Mouse (Mus musculus): ENCODE data around the gene Ankrd12. TPM values are rescaled to one million over a fixed set of nuclear protein-coding genes. Genes with fewer than 3 reads are reported as not detected.
"Not testable (repeated sequence)": the region's sequence is repeated elsewhere in the genome, so short reads cannot be mapped to it uniquely, and the experiment has no call there.

The Ankrd12 gene
- total RNA-seq, 2 experiments from 2014 or later: 9.7 to 13.7 TPM

- no peak for DNase-seq
Observed at GRCm38 (mm10) chr17:66084486-66084885, 7.6 kb upstream of the Ankrd12 start.

- no peak for DNase-seq
Observed at GRCm38 (mm10) chr17:66077437-66077850, 555 bp upstream of the Ankrd12 start.

- peak; percentile 22 for DNase-seq
Observed at GRCm38 (mm10) chr17:66076174-66076927, 538 bp downstream of the Ankrd12 start.

GRCm38 (mm10) chr17:66075827-66076173 is 1.1 kb downstream of the Ankrd12 start:
- no peak for DNase-seq

GRCm38 (mm10) chr17:66073971-66074370 is 2.9 kb downstream of the Ankrd12 start:
- DNase-seq: no peak

- DNase-seq: not testable (repeated sequence)
Observed at GRCm38 (mm10) chr17:66069036-66069435, 7.9 kb downstream of the Ankrd12 start.

GRCm38 (mm10) chr17:66065115-66065514 is 11.8 kb downstream of the Ankrd12 start:
- DNase-seq: no peak

GRCm38 (mm10) chr17:66061241-66061938 is 15.5 kb downstream of the Ankrd12 start:
- DNase-seq: no peak

- no peak for DNase-seq
Observed at GRCm38 (mm10) chr17:66058160-66058559, 18.7 kb downstream of the Ankrd12 start.

GRCm38 (mm10) chr17:66057145-66057544 is 19.7 kb downstream of the Ankrd12 start:
- DNase-seq: no peak

- no peak for DNase-seq
Observed at GRCm38 (mm10) chr17:66053349-66053748, 23.5 kb downstream of the Ankrd12 start.

GRCm38 (mm10) chr17:66048795-66049194 is 28.1 kb downstream of the Ankrd12 start:
- DNase-seq: no peak

- DNase-seq: no peak
Observed at GRCm38 (mm10) chr17:66048199-66048598, 28.7 kb downstream of the Ankrd12 start.

- not testable (repeated sequence) for DNase-seq
Observed at GRCm38 (mm10) chr17:66043679-66044078, 33.2 kb downstream of the Ankrd12 start.

- no peak for DNase-seq
Observed at GRCm38 (mm10) chr17:66041020-66041419, 35.9 kb downstream of the Ankrd12 start.

GRCm38 (mm10) chr17:66033239-66033638 is 43.6 kb downstream of the Ankrd12 start:
- DNase-seq: no peak

GRCm38 (mm10) chr17:66031991-66032390 is 44.9 kb downstream of the Ankrd12 start:
- no peak for DNase-seq

- no peak for DNase-seq
Observed at GRCm38 (mm10) chr17:66024211-66024610, 52.7 kb downstream of the Ankrd12 start.

- DNase-seq: no peak
Observed at GRCm38 (mm10) chr17:66011790-66012189, 65.1 kb downstream of the Ankrd12 start.

- no peak for DNase-seq
Observed at GRCm38 (mm10) chr17:66007892-66008291, 69.0 kb downstream of the Ankrd12 start.

GRCm38 (mm10) chr17:66007473-66007872 is 69.4 kb downstream of the Ankrd12 start:
- DNase-seq: no peak

- no peak for DNase-seq
Observed at GRCm38 (mm10) chr17:65988151-65988820, 88.6 kb downstream of the Ankrd12 start.

- not testable (repeated sequence) for DNase-seq
Observed at GRCm38 (mm10) chr17:65976720-65977119, 100.2 kb downstream of the Ankrd12 start.

All from gastrocnemius, postnatal 25 days (tissue).